Comparison of ENCODE assay signal across 16 mouse cellular contexts in genomic region chr2:172911157-172911556, GRCm38 (mm10). TPM values are rescaled to one million over a fixed set of nuclear protein-coding genes. Genes with fewer than 3 reads are reported as not detected.
DNase-seq lines count a peak whose midpoint lies in the region; ATAC-seq and TF ChIP-seq lines count a peak whose summit lies in the region.
"Had no signal": no experiment of that assay in that cellular context is flagged by ENCODE, and none has a peak within 500 bp of the region (broad histone marks: within the 10 kb centered on the region; RNA-seq: fewer than 3 reads in every experiment).

No protein-coding gene starts in this region.

- H3K4me3 ChIP-seq in kidney, embryonic 15.5 days (replicated peaks): no peak overlapping the region
- H3K4me3 ChIP-seq in heart, postnatal 0 days (ENCODE audit: low read depth, low read length): no peak overlapping the region
- H3K4me3 ChIP-seq in intestine, embryonic 16.5 days (ENCODE audit: low read length): no peak overlapping the region
- H3K4me3 ChIP-seq: embryonic facial prominence, embryonic 15.5 days; limb, embryonic 12.5 days had no signal

- 74% methylated on average over 6 of the region's 6 CpGs for whole genome bisulfite sequencing in kidney, embryonic 15.5 days
- 34% methylated on average over 6 of the region's 6 CpGs for WGBS in heart, postnatal 0 days
- 66% methylated on average over 6 of the region's 6 CpGs for WGBS in intestine, embryonic 16.5 days

- DNase-seq in kidney, postnatal 14 days: no peak
- DNase-seq in gastrocnemius, postnatal 10 days: peak; percentile 44
- DNase-seq in heart, postnatal 0 days (ENCODE audit: low spot score): peak; percentile 39
- no peak for DNase-seq in left cerebral cortex, postnatal 10 days (ENCODE audit: extremely low spot score in 1 of 2, low spot score in 2 of 2)
- no peak for DNase-seq in left cerebral cortex, adult 18-20 months (ENCODE audit: low spot score in 2 of 2)
- DNase-seq: cerebellum, postnatal 36 days; lung, adult 18-20 months; midbrain, embryonic 14.5 days; right cerebral cortex, postnatal 4 days had no signal

- peaks cover 46% of the 10 kb centered on the region for H3K4me1 ChIP-seq in kidney, embryonic 15.5 days
- H3K4me1 ChIP-seq in heart, postnatal 0 days (ENCODE audit: control insufficient read depth, insufficient read depth): peaks cover 25% of the 10 kb centered on the region; the same call in 1 of the 2 replicates
- peaks cover 6% of the 10 kb centered on the region; the same call in 1 of the 2 replicates for H3K4me1 ChIP-seq in intestine, embryonic 16.5 days (ENCODE audit: control insufficient read depth, insufficient read depth, low read length)

- H3K36me3 ChIP-seq in kidney, embryonic 15.5 days: peaks cover 11% of the 10 kb centered on the region
- no peaks in the 10 kb centered on the region for H3K36me3 ChIP-seq in heart, postnatal 0 days (replicated peaks; ENCODE audit: control insufficient read depth, insufficient read depth, low read length)
- H3K36me3 ChIP-seq in intestine, embryonic 16.5 days (ENCODE audit: control insufficient read depth, insufficient read depth, low read length): no peaks in the 10 kb centered on the region

- no peak for ATAC-seq in kidney, embryonic 15.5 days (replicated peaks; ENCODE audit: low FRiP score)
- 0 out of 2 replicates have a peak, but pooled peaks have one; percentile 11 for ATAC-seq in heart, postnatal 0 days (ENCODE audit: insufficient read depth, low read depth)
- no peak for ATAC-seq in intestine, embryonic 16.5 days
- ATAC-seq: CD4-positive, CD25-positive, alpha-beta regulatory T cell, adult 4 months; forebrain, embryonic 14.5 days had no signal

- H3K9ac ChIP-seq in kidney, embryonic 15.5 days: no peak overlapping the region
- H3K9ac ChIP-seq in heart, postnatal 0 days (replicated peaks; ENCODE audit: low read depth, low read length): no peak overlapping the region
- H3K9ac ChIP-seq in intestine, embryonic 16.5 days (ENCODE audit: low read depth, low read length): no peak overlapping the region
- H3K9ac ChIP-seq: embryonic facial prominence, embryonic 15.5 days had no signal

- TF ChIP-seq EP300 in heart, postnatal 0 days (IDR thresholded peaks at IDR 0.05; ENCODE audit: low read depth): no peak

- no peaks in the 10 kb centered on the region for H3K27me3 ChIP-seq in kidney, embryonic 15.5 days
- H3K27me3 ChIP-seq in heart, postnatal 0 days (ENCODE audit: control insufficient read depth, insufficient read depth, low read length): no peaks in the 10 kb centered on the region
- H3K27me3 ChIP-seq in intestine, embryonic 16.5 days (replicated peaks; ENCODE audit: control insufficient read depth, insufficient read depth, low read length): no peaks in the 10 kb centered on the region
- H3K27me3 ChIP-seq: embryonic facial prominence, embryonic 15.5 days; limb, embryonic 12.5 days had no signal

- intact Hi-C loops in left cerebral cortex, postnatal 10 days (cut with DNase I): no loop called here

- H3K4me2 ChIP-seq in kidney, embryonic 15.5 days: no peak overlapping the region
- H3K4me2 ChIP-seq in heart, postnatal 0 days (ENCODE audit: low read depth, low read length): no peak overlapping the region
- H3K4me2 ChIP-seq in intestine, embryonic 16.5 days (ENCODE audit: low read depth, low read length): no peak overlapping the region
- H3K4me2 ChIP-seq: embryonic facial prominence, embryonic 15.5 days; limb, embryonic 12.5 days had no signal

- H3K9me3 ChIP-seq in kidney, embryonic 15.5 days (replicated peaks): no peaks in the 10 kb centered on the region
- no peaks in the 10 kb centered on the region for H3K9me3 ChIP-seq in heart, postnatal 0 days (replicated peaks; ENCODE audit: control insufficient read depth, low read length)
- H3K9me3 ChIP-seq in intestine, embryonic 16.5 days (ENCODE audit: control insufficient read depth, low read length): no peaks in the 10 kb centered on the region
- H3K9me3 ChIP-seq: embryonic facial prominence, embryonic 15.5 days; limb, embryonic 12.5 days had no signal

- TF ChIP-seq CTCF in heart, postnatal 0 days (IDR thresholded peaks at IDR 0.05; ENCODE audit: low read depth): no peak

- H3K27ac ChIP-seq in kidney, embryonic 15.5 days: 0 out of 2 replicates have a peak overlapping the region, but pooled peaks have one; percentile 15
- peak overlapping the region; percentile 51 for H3K27ac ChIP-seq in heart, postnatal 0 days (ENCODE audit: low read depth)
- no peak overlapping the region for H3K27ac ChIP-seq in intestine, embryonic 16.5 days (ENCODE audit: low read length)
- H3K27ac ChIP-seq: embryonic facial prominence, embryonic 15.5 days; kidney, postnatal 0 days had no signal

RNA-seq across cellular contexts. Expression of gene Bmp7, which starts 29.0 kb away (rescaled TPM):
- 43.0 and 46.3 TPM in 2 replicates for polyA plus RNA-seq in kidney, embryonic 15.5 days (2015; fragmentation: Nextera tagmentation; extraction: Ambion mirVana)
- total RNA-seq in gastrocnemius, postnatal 10 days (2021): 1 to 10 TPM; 1.6 to 2.4 TPM
- total RNA-seq in heart, postnatal 0 days (2014; rRNA removed; ENCODE audit: low replicate concordance): 51.3 and 60.3 TPM in 2 replicates
- polyA plus RNA-seq in heart, postnatal 0 days (2015; fragmentation: Nextera tagmentation; extraction: Ambion mirVana): 11.8 TPM in 2 replicates
- total RNA-seq in left cerebral cortex, postnatal 10 days (2021): 10 to 100 TPM; 10.3 to 10.7 TPM
- total RNA-seq in left cerebral cortex, adult 18-20 months (2021): 10 to 100 TPM; 12.8 to 13.9 TPM
- 19.6 and 24.9 TPM in 2 replicates for polyA plus RNA-seq in intestine, embryonic 16.5 days (2015; fragmentation: Nextera tagmentation; extraction: Ambion mirVana)

Comparison
In these comparisons a context has a peak if more than half of its experiments do, and no peak if none do; other contexts are left out.
1. DNase-seq: peak in gastrocnemius, postnatal 10 days (single experiment) and heart, postnatal 0 days (single experiment); none in kidney, postnatal 14 days (single experiment), left cerebral cortex, postnatal 10 days (0 of 2) and left cerebral cortex, adult 18-20 months (0 of 2).